Mouse (Mus musculus) kidney, embryonic 14.5 days (tissue): ENCODE results near the gene Gm6509. TPM values are rescaled to one million over a fixed set of nuclear protein-coding genes. Genes with fewer than 3 reads are reported as not detected.
"Not testable (repeated sequence)": the region's sequence is repeated elsewhere in the genome, so short reads cannot be mapped to it uniquely, and the experiment has no call there.

Source experiments
- ATAC-seq: fragments of 200-750 bp; cut with Nextera tagmentation; 2 replicates; pipeline ENCODE4 v1.8.0; 2017; ENCODE audit warnings: moderate number of reproducible peaks, mild to moderate bottlenecking, moderate TSS enrichment, moderate library complexity; ENCODE audit not compliant: low FRiP score, low TSS enrichment
- H3K27ac ChIP-seq: fragments of 300-500 bp; sonication (generic); 2 replicates; pipeline ENCODE4 v1.5.1; 2014; ENCODE audit warnings: low read depth, mild to moderate bottlenecking, low read length, moderate library complexity, mixed read lengths
- H3K27me3 ChIP-seq: fragments of 300-500 bp; sonication (generic); 2 replicates; pipeline ENCODE4 v1.6.1; 2014; ENCODE audit warnings: mild to moderate bottlenecking, low read length; ENCODE audit not compliant: control insufficient read depth, insufficient read depth
- H3K36me3 ChIP-seq: fragments of 300-500 bp; sonication (generic); 2 replicates; pipeline ENCODE4 v1.6.1; 2014; ENCODE audit warnings: low read length, mixed read lengths; ENCODE audit not compliant: control insufficient read depth, insufficient read depth
- H3K4me1 ChIP-seq: fragments of 300-500 bp; sonication (generic); 2 replicates; pipeline ENCODE4 v1.6.1; 2014; ENCODE audit warnings: low read length, mixed read lengths; ENCODE audit not compliant: control insufficient read depth, insufficient read depth
- H3K4me2 ChIP-seq: fragments of 300-500 bp; sonication (generic); replicated peaks from 2 replicates; pipeline ENCODE4 v1.6.1; 2014; ENCODE audit warnings: low read depth, mild to moderate bottlenecking, low read length
- H3K4me3 ChIP-seq: fragments of 300-500 bp; sonication (generic); 2 replicates; pipeline ENCODE4 v1.5.1; 2014; ENCODE audit warnings: mild to moderate bottlenecking, low read length
- H3K9ac ChIP-seq: fragments of 300-500 bp; sonication (generic); 2 replicates; pipeline ENCODE4 v1.6.1; 2014; ENCODE audit warnings: low read depth, mild to moderate bottlenecking, low read length, moderate library complexity
- H3K9me3 ChIP-seq: fragments of 300-500 bp; sonication (generic); 2 replicates; pipeline ENCODE4 v1.6.1; 2016; ENCODE audit warnings: low read length; ENCODE audit not compliant: control insufficient read depth
- WGBS: fragments of 180-500 bp; shearing (Covaris S2); extraction: QIAGEN DNeasy Blood & Tissue Kit; methylation state at CpG from one replicate; pipeline ENCODE4 v1.1.7; 2014; 5-methylcytosine and 5-hydroxymethylcytosine counted together
- polyA plus RNA-seq: library from polyadenylated mRNA; unstranded; fragments of >200 nt; fragmentation: Nextera tagmentation; extraction: Ambion mirVana; gene quantifications from 2 replicates; pipeline ENCODE4 v1.2.1, GENCODE M21; 2014

Gm6509 gene
- polyA plus RNA-seq: not detected in 2 replicates

GRCm38 (mm10) chr5:94623679-94624078, at the start of gene Gm6509:
TSS of gene Gm6509 (plus strand) at chr5:94623979.
- not testable (repeated sequence) for H3K27me3 ChIP-seq, H3K27ac ChIP-seq, H3K9ac ChIP-seq, H3K4me3 ChIP-seq, ATAC-seq, H3K9me3 ChIP-seq, H3K4me2 ChIP-seq, H3K36me3 ChIP-seq, H3K4me1 ChIP-seq
- WGBS: no CpG with 5 or more reads among the region's 2 CpGs

DNA sequence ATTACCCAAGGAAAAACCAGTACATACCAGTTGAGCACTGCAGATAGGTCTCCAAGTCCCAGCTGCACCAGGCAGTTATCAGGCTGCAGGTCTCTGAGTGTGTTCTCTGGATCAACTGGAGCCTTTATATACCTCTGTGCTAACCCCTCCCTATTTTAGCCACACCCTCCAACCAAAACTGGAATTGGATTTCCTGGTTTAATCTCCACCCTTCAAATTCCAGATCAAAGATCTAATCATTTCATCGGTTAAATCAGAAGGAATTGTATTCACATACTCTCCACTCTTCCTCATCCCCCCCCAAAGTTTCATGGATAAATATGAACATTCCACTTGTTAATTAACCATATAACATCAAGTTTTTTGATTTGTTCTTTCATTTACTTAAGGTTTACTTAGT, 7.5 kb upstream of the Gm6509 start, which contains the start of gene Gm3147:
Gene Gm3147, minus strand, starts transcription at position 101 of the 400 bp plus-strand sequence.
- H3K4me1 ChIP-seq, H3K4me2 ChIP-seq, H3K36me3 ChIP-seq, H3K27me3 ChIP-seq, ATAC-seq, H3K27ac ChIP-seq, H3K9ac ChIP-seq, H3K9me3 ChIP-seq, H3K4me3 ChIP-seq: not testable (repeated sequence)
- no CpG with 5 or more reads among the region's 1 CpGs for WGBS

DNA sequence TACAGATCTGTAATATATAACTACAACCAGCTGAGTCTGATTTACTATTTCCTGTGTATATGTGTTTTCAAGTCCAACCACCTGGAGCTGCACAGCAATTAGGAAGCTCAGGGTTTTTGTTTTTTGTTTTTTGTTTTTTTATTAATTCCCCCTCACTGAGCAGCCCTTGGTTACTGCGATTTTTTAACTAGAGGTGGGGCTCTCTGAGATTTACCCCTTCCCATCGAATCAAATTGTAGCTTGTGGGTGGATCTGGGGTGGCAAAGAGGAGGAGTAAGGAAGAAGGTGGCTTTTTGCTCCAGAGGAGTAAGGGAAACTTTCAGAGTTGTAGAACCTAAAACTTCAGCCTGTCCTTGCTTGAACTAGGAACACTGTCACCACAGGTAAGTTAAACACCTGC, 24.3 kb downstream of the Gm6509 start, which contains the start of gene Gm6205:
Gene Gm6205, plus strand, starts transcription at position 301 of the 400 bp plus-strand sequence.
- not testable (repeated sequence) for ATAC-seq, H3K9me3 ChIP-seq, H3K9ac ChIP-seq, H3K4me3 ChIP-seq, H3K27ac ChIP-seq, H3K4me1 ChIP-seq, H3K27me3 ChIP-seq, H3K36me3 ChIP-seq, H3K4me2 ChIP-seq
- no CpG with 5 or more reads among the region's 2 CpGs for WGBS

Other genes starting within 250 kb of the Gm6509 start
- gene Gm7682, start 178.2 kb upstream of the Gm6509 start, polyA plus RNA-seq: not detected in 2 replicates
- gene Gm3139, start 97.7 kb upstream of the Gm6509 start, polyA plus RNA-seq: not detected in 2 replicates
- not detected in 2 replicates for gene Gm3147, start 7.6 kb upstream of the Gm6509 start, polyA plus RNA-seq
- gene Gm6205, start 24.4 kb downstream of the Gm6509 start, polyA plus RNA-seq: not detected in 2 replicates
- gene Gm3183, start 241.5 kb downstream of the Gm6509 start, polyA plus RNA-seq: not detected in 2 replicates